Mouse (Mus musculus): ENCODE data around the gene Ubap1. TPM values are rescaled to one million over a fixed set of nuclear protein-coding genes. Genes with fewer than 3 reads are reported as not detected.

Ubap1 gene
- total and polyA plus RNA-seq, 3 experiments = 18.3 to 39.2 (median 30.4) TPM

DNA sequence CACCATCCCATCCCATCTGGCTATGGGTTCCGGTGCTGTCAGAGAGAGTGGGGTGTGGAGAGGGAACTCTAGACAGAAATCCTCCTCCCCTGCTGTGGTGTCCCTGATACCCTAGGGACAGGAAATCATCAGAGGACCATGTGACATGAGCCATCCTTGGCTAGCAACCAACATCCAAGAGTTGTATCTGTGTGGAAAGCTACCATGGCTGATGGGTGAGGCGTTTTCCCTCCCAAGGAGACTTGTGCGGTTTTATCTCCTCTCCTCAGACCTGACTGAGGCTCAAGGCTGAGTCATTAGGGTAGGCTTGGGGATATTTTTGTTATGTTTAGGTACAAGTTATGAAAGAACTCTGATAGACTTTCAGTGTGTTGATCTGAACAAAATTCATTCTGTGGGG is 17.7 kb upstream of the Ubap1 start:
- H3K4me3 ChIP-seq (ENCODE audit: low read depth, low read length) = no peak overlapping the region
- DNase-seq (ENCODE audit: low spot score) (peak; percentile 13), ATAC-seq (ENCODE audit: extremely low read depth, insufficient number of reproducible peaks, low FRiP score, poor library complexity, severe bottlenecking) (peak; percentile 91)
- no peaks in the 10 kb centered on the region for H3K9me3 ChIP-seq (replicated peaks)
- H3K27me3 ChIP-seq (ENCODE audit: insufficient read depth, low read length) = peaks cover 33% of the 10 kb centered on the region
- no peaks in the 10 kb centered on the region for H3K36me3 ChIP-seq (replicated peaks)
- peaks cover 17% of the 10 kb centered on the region for H3K4me1 ChIP-seq (ENCODE audit: insufficient read depth, low read depth, low read length)
- TF ChIP-seq GATA1 (IDR thresholded peaks at IDR 0.05; ENCODE audit: borderline replicate concordance, low read length) (no peak), GATA2 (IDR thresholded peaks at IDR 0.05; ENCODE audit: borderline replicate concordance, low read depth, low read length) (no peak), POLR2AphosphoS5 (IDR thresholded peaks at IDR 0.05; ENCODE audit: insufficient replicate concordance, low read depth, low read length) (no peak), CTCF (IDR thresholded peaks at IDR 0.05; ENCODE audit: low read depth, low read length) (no peak), TAL1 (conservative IDR thresholded peaks at IDR 0.05; ENCODE audit: low read depth, low read length) (no peak)

GRCm38 (mm10) chr4:41331698-41332421 is 16.9 kb upstream of the Ubap1 start:
- Histone ChIP-seq H3K4me3 (ENCODE audit: low read depth, low read length) (no peak overlapping the region), H3K27me3 (ENCODE audit: insufficient read depth, low read length) (peaks cover 31% of the 10 kb centered on the region), H3K9me3 (replicated peaks) (no peaks in the 10 kb centered on the region), H3K36me3 (replicated peaks) (no peaks in the 10 kb centered on the region), H3K4me1 (ENCODE audit: insufficient read depth, low read depth, low read length) (peaks cover 24% of the 10 kb centered on the region)
- no peak for ATAC-seq (ENCODE audit: extremely low read depth, insufficient number of reproducible peaks, low FRiP score, poor library complexity, severe bottlenecking)
- TF ChIP-seq POLR2AphosphoS5 (IDR thresholded peaks at IDR 0.05; ENCODE audit: insufficient replicate concordance, low read depth, low read length) = no peak
- TF ChIP-seq GATA1 (IDR thresholded peaks at IDR 0.05; ENCODE audit: borderline replicate concordance, low read length) = no peak
- TF ChIP-seq GATA2 (IDR thresholded peaks at IDR 0.05; ENCODE audit: borderline replicate concordance, low read depth, low read length) = no peak
- TF ChIP-seq TAL1 (conservative IDR thresholded peaks at IDR 0.05; ENCODE audit: low read depth, low read length) = no peak
- TF ChIP-seq CTCF (IDR thresholded peaks at IDR 0.05; ENCODE audit: low read depth, low read length) = no peak
- no peak for DNase-seq (ENCODE audit: low spot score)

DNA sequence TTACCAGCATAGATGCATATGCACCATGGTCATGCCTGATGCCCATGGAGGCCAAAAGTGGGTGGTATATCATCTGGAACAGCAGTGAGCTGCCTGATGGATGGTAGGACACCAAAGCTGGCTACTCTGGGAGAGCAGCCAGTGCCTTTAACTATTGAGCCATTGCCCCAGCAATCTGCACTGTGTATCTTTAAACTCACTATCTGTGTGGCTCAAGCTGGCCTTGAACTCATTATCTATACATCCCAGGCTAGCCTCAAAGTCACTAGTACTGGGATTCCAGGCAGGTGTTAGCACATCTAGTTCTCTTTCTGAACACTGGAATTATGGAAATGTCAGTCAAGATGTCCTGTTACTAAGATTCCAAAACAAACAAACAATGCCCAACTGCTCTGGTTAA is 12.2 kb upstream of the Ubap1 start:
- TF ChIP-seq POLR2AphosphoS5 (IDR thresholded peaks at IDR 0.05; ENCODE audit: insufficient replicate concordance, low read depth, low read length) (no peak), TAL1 (conservative IDR thresholded peaks at IDR 0.05; ENCODE audit: low read depth, low read length) (peak; percentile 39), CTCF (IDR thresholded peaks at IDR 0.05; ENCODE audit: low read depth, low read length) (no peak), GATA1 (IDR thresholded peaks at IDR 0.05; ENCODE audit: borderline replicate concordance, low read length) (no peak), GATA2 (IDR thresholded peaks at IDR 0.05; ENCODE audit: borderline replicate concordance, low read depth, low read length) (no peak)
- no peak overlapping the region for H3K4me3 ChIP-seq (ENCODE audit: low read depth, low read length)
- peaks cover 10% of the 10 kb centered on the region for H3K4me1 ChIP-seq (ENCODE audit: insufficient read depth, low read depth, low read length)
- ATAC-seq (ENCODE audit: extremely low read depth, insufficient number of reproducible peaks, low FRiP score, poor library complexity, severe bottlenecking) (no peak), DNase-seq (ENCODE audit: low spot score) (no peak)
- no peaks in the 10 kb centered on the region for H3K9me3 ChIP-seq (replicated peaks)
- no peaks in the 10 kb centered on the region for H3K36me3 ChIP-seq (replicated peaks)
- H3K27me3 ChIP-seq (ENCODE audit: insufficient read depth, low read length) = peaks cover 9% of the 10 kb centered on the region; the same call in 1 of the 2 replicates

DNA sequence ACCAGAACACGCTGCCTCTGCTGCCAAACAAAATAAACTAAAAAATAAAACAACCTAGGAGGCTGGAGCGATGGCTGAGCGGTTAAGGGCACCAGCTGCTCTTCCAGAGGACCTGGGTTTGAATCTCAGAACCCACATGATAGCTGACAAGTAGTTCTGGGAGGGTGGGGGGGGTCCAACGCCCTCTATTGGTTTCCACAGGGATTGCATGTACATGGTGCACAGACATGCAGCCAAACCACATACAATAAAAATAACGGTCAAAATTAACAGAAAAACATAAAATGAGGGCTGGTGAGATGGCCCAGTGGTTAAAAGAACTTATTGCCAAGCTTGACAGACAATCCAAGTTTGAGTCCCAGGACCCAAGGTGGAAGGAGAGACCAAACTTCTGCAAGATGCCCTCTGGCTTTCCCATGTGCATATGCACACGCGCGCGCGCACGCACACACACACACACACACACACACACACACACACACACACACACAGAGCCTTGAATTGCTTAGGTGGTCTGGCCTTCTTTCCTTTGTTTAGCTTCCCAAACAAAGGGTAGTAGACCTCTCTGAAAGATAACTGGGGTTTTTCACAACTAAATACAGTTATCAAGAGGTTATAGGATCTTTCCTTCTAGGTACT is 7.8 kb upstream of the Ubap1 start:
- TF ChIP-seq GATA2 (IDR thresholded peaks at IDR 0.05; ENCODE audit: borderline replicate concordance, low read depth, low read length) = no peak
- no peak for TF ChIP-seq POLR2AphosphoS5 (IDR thresholded peaks at IDR 0.05; ENCODE audit: insufficient replicate concordance, low read depth, low read length)
- TF ChIP-seq TAL1 (conservative IDR thresholded peaks at IDR 0.05; ENCODE audit: low read depth, low read length) = no peak
- TF ChIP-seq CTCF (IDR thresholded peaks at IDR 0.05; ENCODE audit: low read depth, low read length) = no peak
- no peak for ATAC-seq (ENCODE audit: extremely low read depth, insufficient number of reproducible peaks, low FRiP score, poor library complexity, severe bottlenecking)
- DNase-seq (ENCODE audit: low spot score) = no peak

DNA sequence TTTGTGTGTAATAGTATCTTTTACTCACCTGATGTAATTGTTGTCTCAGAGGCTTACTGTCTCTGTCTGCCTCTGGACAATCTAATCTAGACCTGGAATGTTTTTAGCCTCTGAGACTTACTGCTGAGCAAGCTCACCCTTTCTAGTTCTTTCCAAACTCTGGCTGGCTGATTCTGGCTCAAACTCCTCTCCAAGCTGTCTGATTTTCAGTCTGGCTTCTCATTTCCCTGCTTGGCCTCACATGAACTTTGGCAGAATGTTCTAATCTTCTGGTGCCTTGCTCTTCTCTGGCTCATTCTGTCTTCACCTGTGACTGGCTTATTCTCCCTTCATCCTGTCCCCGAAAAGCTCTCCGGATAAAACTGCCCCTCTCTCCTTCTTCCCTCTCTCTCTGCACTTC is 2.8 kb upstream of the Ubap1 start:
- no peak for DNase-seq (ENCODE audit: low spot score)
- TF ChIP-seq GATA1 (IDR thresholded peaks at IDR 0.05; ENCODE audit: borderline replicate concordance, low read length) (no peak), POLR2AphosphoS5 (IDR thresholded peaks at IDR 0.05; ENCODE audit: insufficient replicate concordance, low read depth, low read length) (no peak), GATA2 (IDR thresholded peaks at IDR 0.05; ENCODE audit: borderline replicate concordance, low read depth, low read length) (no peak), CTCF (IDR thresholded peaks at IDR 0.05; ENCODE audit: low read depth, low read length) (no peak), TAL1 (conservative IDR thresholded peaks at IDR 0.05; ENCODE audit: low read depth, low read length) (no peak)
- Histone ChIP-seq H3K36me3 (replicated peaks) (no peaks in the 10 kb centered on the region), H3K4me1 (ENCODE audit: insufficient read depth, low read depth, low read length) (peaks cover 25% of the 10 kb centered on the region), H3K27me3 (ENCODE audit: insufficient read depth, low read length) (no peaks in the 10 kb centered on the region), H3K9me3 (replicated peaks) (no peaks in the 10 kb centered on the region), H3K4me3 (ENCODE audit: low read depth, low read length) (no peak overlapping the region)
- ATAC-seq (ENCODE audit: extremely low read depth, insufficient number of reproducible peaks, low FRiP score, poor library complexity, severe bottlenecking) = no peak

More for the DNA sequence above, 7.8 kb upstream of the Ubap1 start:
- Histone ChIP-seq H3K4me1 (ENCODE audit: insufficient read depth, low read depth, low read length) (peaks cover 7% of the 10 kb centered on the region), H3K4me3 (ENCODE audit: low read depth, low read length) (no peak overlapping the region), H3K27me3 (ENCODE audit: insufficient read depth, low read length) (0 out of 2 replicates have a peak, but pooled peaks cover 3% of the 10 kb centered on the region), H3K9me3 (replicated peaks) (no peaks in the 10 kb centered on the region), H3K36me3 (replicated peaks) (no peaks in the 10 kb centered on the region)

DNA sequence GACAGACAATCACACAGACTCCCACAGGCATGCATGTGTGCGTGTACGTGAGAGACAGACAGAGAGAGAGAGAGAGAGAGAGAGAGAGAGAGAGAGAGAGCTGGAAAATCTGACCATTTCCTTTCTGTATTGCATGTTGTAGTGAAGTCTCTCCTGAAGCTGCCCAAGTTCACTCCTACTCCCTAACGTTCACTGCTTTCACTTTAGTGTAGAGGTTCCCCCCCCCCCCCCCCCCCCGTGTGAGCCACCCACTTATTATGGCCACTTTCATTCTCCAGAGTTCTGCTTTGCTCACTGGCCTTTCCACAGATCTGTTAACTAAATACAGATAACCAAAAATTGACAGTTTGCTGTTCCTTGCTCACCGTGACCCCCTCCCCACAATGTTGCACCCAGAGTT is 957 bp upstream of the Ubap1 start:
- H3K4me3 ChIP-seq (ENCODE audit: low read depth, low read length) = peak overlapping the region; percentile 60; the same call in 1 of the 2 replicates
- ATAC-seq (ENCODE audit: extremely low read depth, insufficient number of reproducible peaks, low FRiP score, poor library complexity, severe bottlenecking) (no peak), DNase-seq (ENCODE audit: low spot score) (no peak)
- peaks cover 5% of the 10 kb centered on the region for H3K36me3 ChIP-seq (replicated peaks)
- no peaks in the 10 kb centered on the region for H3K9me3 ChIP-seq (replicated peaks)
- peaks cover 34% of the 10 kb centered on the region for H3K4me1 ChIP-seq (ENCODE audit: insufficient read depth, low read depth, low read length)
- H3K27me3 ChIP-seq (ENCODE audit: insufficient read depth, low read length) = no peaks in the 10 kb centered on the region
- TF ChIP-seq TAL1 (conservative IDR thresholded peaks at IDR 0.05; ENCODE audit: low read depth, low read length) = no peak
- no peak for TF ChIP-seq GATA1 (IDR thresholded peaks at IDR 0.05; ENCODE audit: borderline replicate concordance, low read length)
- TF ChIP-seq GATA2 (IDR thresholded peaks at IDR 0.05; ENCODE audit: borderline replicate concordance, low read depth, low read length) = no peak
- TF ChIP-seq CTCF (IDR thresholded peaks at IDR 0.05; ENCODE audit: low read depth, low read length) = no peak
- no peak for TF ChIP-seq POLR2AphosphoS5 (IDR thresholded peaks at IDR 0.05; ENCODE audit: insufficient replicate concordance, low read depth, low read length)
